Mouse (Mus musculus) kidney, embryonic 16.5 days (tissue): Measurements from ENCODE around the gene Pde6d. TPM values are rescaled to one million over a fixed set of nuclear protein-coding genes. Genes with fewer than 3 reads are reported as not detected.
"Not testable (repeated sequence)": the region's sequence is repeated elsewhere in the genome, so short reads cannot be mapped to it uniquely, and the experiment has no call there.

Source experiments
- ATAC-seq: fragments of 200-750 bp; cut with Nextera tagmentation; 2 replicates; pipeline ENCODE4 v1.8.0; 2017; ENCODE audit warnings: moderate TSS enrichment; ENCODE audit not compliant: low FRiP score, low TSS enrichment
- H3K27ac ChIP-seq: fragments of 300-500 bp; sonication (generic); 2 replicates; pipeline ENCODE4 v1.5.1; 2014; ENCODE audit warnings: low read length
- H3K27me3 ChIP-seq: fragments of 300-500 bp; sonication (generic); 2 replicates; pipeline ENCODE4 v1.6.1; 2014; ENCODE audit warnings: low read length, control low read depth, mixed read lengths; ENCODE audit not compliant: insufficient read depth
- H3K36me3 ChIP-seq: fragments of 300-500 bp; sonication (generic); 2 replicates; pipeline ENCODE4 v1.6.1; 2014; ENCODE audit warnings: low read length, control low read depth, mixed read lengths; ENCODE audit not compliant: insufficient read depth
- H3K4me1 ChIP-seq: fragments of 300-500 bp; sonication (generic); 2 replicates; pipeline ENCODE4 v1.6.1; 2014; ENCODE audit warnings: low read length, control low read depth, mixed read lengths; ENCODE audit not compliant: insufficient read depth
- H3K4me2 ChIP-seq: fragments of 300-500 bp; sonication (generic); replicated peaks from 2 replicates; pipeline ENCODE4 v1.6.1; 2014; ENCODE audit warnings: low read depth, low read length
- H3K4me3 ChIP-seq: fragments of 300-500 bp; sonication (generic); 2 replicates; pipeline ENCODE4 v1.5.1; 2014; ENCODE audit warnings: mild to moderate bottlenecking, low read length
- H3K9ac ChIP-seq: fragments of 300-500 bp; sonication (generic); replicated peaks from 2 replicates; pipeline ENCODE4 v1.6.1; 2014; ENCODE audit warnings: low read length
- H3K9me3 ChIP-seq: fragments of 300-500 bp; sonication (generic); 2 replicates; pipeline ENCODE4 v1.6.1; 2016; ENCODE audit warnings: low read length, control low read depth
- whole genome bisulfite sequencing: fragments of 180-500 bp; shearing (Covaris S2); extraction: QIAGEN DNeasy Blood & Tissue Kit; methylation state at CpG from one replicate; pipeline ENCODE4 v1.1.7; 2014; 5-methylcytosine and 5-hydroxymethylcytosine counted together
- polyA plus RNA-seq: library from polyadenylated mRNA; unstranded; fragments of >200 nt; fragmentation: Nextera tagmentation; extraction: Ambion mirVana; gene quantifications from 2 replicates; pipeline ENCODE4 v1.2.1, GENCODE M21; 2015

Gene Pde6d
- polyA plus RNA-seq, 1 experiment from 2014 or later, result 50.9 TPM

DNA sequence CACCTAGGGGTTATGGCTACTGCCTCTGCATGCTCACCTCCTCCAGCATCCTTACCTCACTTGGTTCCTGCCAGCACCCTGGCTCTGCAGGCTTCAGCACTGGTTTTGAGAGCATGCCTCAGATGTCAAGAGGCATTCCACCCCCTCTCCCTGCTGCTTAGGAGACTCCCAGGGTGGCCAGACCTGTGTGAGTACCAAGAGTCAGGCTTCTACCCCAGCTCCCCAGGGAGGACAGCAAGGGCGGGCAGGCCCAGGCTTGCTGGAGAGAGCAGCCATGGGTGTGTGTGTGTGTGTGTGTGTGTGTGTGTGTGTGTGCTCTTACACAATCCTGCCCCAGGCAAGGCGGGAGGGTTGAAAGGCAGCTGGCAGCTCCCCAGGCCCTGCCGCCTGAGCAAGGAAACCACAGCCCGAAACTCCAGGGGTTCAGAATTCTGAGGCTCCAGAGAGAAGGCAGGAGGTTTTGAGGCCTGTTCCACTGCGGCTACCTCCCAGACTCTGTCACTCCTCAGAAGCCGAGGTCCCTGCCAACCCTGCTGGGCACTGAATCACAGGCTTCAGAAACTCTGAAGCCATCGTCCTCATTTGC lies 60.0 kb downstream of the Pde6d start:
- Histone ChIP-seq H3K4me1 (peaks cover 14% of the 10 kb centered on the region), H3K9ac (peak overlapping the region; percentile 9; the same call in 1 of the 2 replicates), H3K9me3 (no peaks in the 10 kb centered on the region), H3K27me3 (no peaks in the 10 kb centered on the region), H3K36me3 (no peaks in the 10 kb centered on the region), H3K4me2 (no peak overlapping the region), H3K4me3 (no peak overlapping the region), H3K27ac (no peak overlapping the region; the same call in 1 of the 2 replicates)
- WGBS, result 71% methylated on average over 7 of the region's 7 CpGs
- no peak for ATAC-seq

DNA sequence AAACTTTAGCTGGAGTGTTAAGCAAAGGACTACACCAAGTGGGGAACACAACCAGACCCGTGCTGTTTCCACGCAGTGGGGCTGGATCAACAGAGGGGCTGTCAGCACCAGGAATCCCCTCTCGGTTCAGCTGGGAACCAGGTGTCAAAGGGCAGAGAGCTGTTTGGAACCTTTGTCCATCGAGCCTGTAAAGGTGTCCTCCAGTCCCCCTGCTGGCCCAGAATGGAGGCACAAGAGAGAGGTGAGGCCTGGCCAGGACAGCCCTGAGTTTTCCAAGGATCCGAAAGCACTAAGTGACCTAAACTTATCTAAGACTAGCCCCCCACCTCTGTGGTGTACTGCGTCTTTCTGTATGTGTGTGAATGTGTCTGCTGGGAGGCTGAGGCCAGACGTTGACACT lies 62.1 kb downstream of the Pde6d start:
- Histone ChIP-seq H3K9ac (no peak overlapping the region), H3K4me2 (no peak overlapping the region), H3K36me3 (no peaks in the 10 kb centered on the region), H3K27me3 (no peaks in the 10 kb centered on the region), H3K9me3 (no peaks in the 10 kb centered on the region), H3K4me3 (no peak overlapping the region), H3K4me1 (peaks cover 18% of the 10 kb centered on the region), H3K27ac (no peak overlapping the region)
- 40% methylated on average over 7 of the region's 7 CpGs for WGBS
- ATAC-seq, result no peak

DNA sequence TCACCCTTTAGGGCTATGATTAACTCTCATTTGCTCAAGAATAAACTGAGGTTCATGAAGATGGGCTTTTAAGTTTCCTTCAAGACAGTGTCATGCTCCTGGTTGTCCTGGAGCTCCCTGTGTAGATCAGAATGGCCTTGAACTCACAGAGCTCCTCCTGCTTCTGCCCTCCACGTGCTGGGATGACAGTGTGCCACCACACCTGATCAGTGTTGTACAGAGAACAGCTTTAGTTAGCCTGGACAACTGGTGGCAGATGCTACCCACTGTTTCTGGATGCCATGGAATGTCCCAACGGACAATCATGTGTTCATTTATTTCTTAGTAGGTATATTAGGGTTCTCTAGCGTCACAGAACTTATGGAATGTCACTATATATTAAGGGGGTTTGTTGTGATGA lies 65.4 kb downstream of the Pde6d start:
- WGBS, result 75% methylated on average over 3 of the region's 3 CpGs
- no peak overlapping the region for H3K4me3 ChIP-seq
- no peak for ATAC-seq

DNA sequence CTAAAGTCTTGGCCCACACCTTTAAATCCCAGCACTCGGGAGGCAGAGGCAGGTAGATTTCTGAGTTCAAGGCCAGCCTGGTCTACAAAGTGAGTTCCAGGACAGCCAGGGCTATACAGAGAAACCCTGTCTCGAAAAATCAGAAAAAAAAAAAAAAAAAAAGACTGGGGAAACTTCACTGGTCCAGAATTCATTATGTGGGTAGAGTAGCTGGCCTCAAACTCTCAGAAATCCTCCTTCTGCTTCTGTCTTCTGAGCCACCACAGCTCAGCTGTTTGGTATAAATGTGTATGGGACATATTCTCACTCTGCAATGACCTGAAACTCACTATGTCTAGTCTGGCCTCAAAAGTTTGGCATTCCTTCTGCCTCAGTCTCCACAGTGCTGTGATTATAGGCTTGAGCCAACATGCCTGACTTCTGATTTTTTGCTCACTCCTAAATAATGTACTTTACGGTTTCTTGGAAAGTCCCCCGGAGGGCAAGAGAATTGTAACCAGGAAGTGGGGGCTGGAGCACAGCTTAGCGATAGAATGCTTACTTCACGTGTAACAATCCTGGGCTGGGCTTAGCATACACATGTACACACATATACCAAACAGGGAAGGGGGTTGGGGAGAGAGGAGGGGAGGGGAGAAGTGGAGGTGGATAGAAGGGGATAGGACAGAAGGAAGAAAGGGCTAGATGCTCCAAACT lies 66.6 kb downstream of the Pde6d start:
- H3K4me3 ChIP-seq, result no peak overlapping the region
- H3K9ac ChIP-seq, result no peak overlapping the region
- H3K4me2 ChIP-seq, result no peak overlapping the region
- H3K9me3 ChIP-seq, result no peaks in the 10 kb centered on the region
- H3K27ac ChIP-seq, result 0 out of 2 replicates have a peak overlapping the region, but pooled peaks have one; percentile 34
- H3K36me3 ChIP-seq, result no peaks in the 10 kb centered on the region
- H3K4me1 ChIP-seq, result peaks cover 4% of the 10 kb centered on the region; the same call in 1 of the 2 replicates
- no peak for ATAC-seq
- 53% methylated on average over 6 of the region's 6 CpGs for WGBS
- no peaks in the 10 kb centered on the region for H3K27me3 ChIP-seq

More for the DNA sequence above, 65.4 kb downstream of the Pde6d start:
- H3K9me3 ChIP-seq, result no peaks in the 10 kb centered on the region
- H3K4me2 ChIP-seq, result no peak overlapping the region
- H3K36me3 ChIP-seq, result no peaks in the 10 kb centered on the region
- no peaks in the 10 kb centered on the region for H3K27me3 ChIP-seq
- H3K4me1 ChIP-seq, result peaks cover 4% of the 10 kb centered on the region; the same call in 1 of the 2 replicates
- H3K27ac ChIP-seq, result no peak overlapping the region
- no peak overlapping the region for H3K9ac ChIP-seq

DNA sequence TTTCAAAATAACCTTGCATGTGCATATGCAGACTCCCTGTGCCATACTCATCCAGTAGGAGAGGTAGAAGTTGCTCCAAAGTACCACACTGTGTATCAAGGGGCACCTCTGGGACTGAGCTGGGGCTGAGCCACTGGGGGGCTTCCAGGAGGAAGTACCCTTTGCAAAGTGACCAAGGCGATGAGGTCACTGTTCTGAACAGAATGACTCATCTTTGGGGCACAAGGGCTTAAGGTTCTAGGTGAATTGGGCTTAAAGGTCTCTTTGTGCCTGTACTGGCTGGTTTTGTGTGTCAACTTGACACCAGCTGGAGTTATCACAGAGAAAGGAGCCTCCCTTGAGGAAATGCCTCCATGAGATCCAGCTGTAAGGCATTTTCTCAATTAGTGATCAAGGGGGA lies 69.4 kb downstream of the Pde6d start:
- not testable (repeated sequence) for H3K4me3 ChIP-seq, H3K36me3 ChIP-seq, H3K4me2 ChIP-seq, ATAC-seq, H3K9ac ChIP-seq, H3K27me3 ChIP-seq, H3K27ac ChIP-seq, H3K9me3 ChIP-seq
- WGBS, result 79% methylated on average over 1 of the region's 1 CpGs
- peaks cover 11% of the 10 kb centered on the region; the same call in 1 of the 2 replicates for H3K4me1 ChIP-seq

DNA sequence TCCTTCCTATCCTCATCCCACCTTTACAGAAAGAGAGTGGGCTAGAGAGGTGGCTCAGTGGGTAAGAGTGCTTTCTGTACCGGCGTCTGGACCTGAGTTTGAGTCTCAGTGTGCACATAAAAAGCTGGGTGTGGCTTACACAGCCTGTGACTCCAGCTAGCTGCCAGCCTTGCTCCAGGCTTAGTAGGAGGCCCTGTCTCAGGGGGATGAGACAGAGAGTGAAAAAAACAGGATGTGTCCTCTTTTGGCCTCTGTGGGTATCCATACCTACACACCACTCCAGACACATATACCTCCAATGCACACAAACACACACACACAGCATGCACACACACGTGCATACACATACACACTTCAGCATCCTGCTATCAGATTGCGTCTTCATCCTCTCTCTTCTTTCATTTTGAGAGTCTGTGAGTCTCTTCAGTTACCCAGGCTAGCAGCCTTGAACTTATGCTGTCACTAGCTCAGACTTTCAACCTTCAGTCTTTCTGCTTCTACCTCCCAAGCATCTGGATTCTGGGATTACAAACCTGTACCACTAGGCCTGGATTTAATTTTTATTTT lies 70.2 kb downstream of the Pde6d start:
- Histone ChIP-seq H3K4me2 (no peak overlapping the region), H3K4me1 (peaks cover 11% of the 10 kb centered on the region; the same call in 1 of the 2 replicates), H3K4me3 (no peak overlapping the region), H3K9me3 (no peaks in the 10 kb centered on the region), H3K9ac (no peak overlapping the region), H3K36me3 (no peaks in the 10 kb centered on the region), H3K27me3 (no peaks in the 10 kb centered on the region), H3K27ac (no peak overlapping the region)
- WGBS, result 81% methylated on average over 4 of the region's 4 CpGs
- no peak for ATAC-seq

DNA sequence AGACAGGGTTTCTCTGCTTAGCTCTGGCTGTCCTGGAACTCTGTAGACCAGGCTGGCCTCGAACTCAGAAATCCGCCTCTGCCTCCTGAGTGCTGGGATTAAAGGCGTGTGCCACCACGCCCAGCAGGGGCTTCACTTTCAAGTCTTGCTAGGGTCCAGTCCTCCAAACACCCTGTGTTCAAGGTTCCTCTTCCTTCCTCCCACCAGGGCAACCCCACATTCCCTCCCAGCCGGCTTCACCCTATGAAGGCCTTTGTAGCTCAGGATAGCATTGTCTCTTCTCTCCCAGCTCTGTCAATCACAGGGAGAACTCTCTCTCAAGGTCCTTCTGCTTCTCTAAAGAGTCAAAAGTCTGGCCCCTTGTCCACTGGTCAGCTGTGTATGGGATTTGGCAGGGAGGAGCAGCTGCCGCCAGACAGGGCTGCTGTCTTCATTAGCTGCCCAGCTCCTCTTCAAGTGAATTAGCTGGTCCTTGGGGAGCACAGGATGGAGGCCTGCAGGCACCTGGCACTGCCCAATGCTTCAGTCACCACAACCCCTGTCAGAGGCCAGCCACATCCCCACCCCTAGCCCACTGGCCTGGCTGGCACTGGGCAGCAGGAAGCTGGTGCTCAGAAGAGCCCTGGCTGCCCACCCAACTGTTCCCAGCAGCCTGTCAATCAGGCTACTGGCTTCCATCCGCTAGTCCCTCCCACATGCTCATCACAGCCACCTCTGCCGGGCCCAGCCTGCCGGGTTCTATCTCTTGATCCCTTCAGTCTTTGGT lies 71.6 kb downstream of the Pde6d start:
- H3K4me1 ChIP-seq, result peaks cover 10% of the 10 kb centered on the region; the same call in 1 of the 2 replicates
- H3K4me3 ChIP-seq, result no peak overlapping the region
- H3K9me3 ChIP-seq, result no peaks in the 10 kb centered on the region
- H3K9ac ChIP-seq, result 0 out of 2 replicates have a peak overlapping the region, but pooled peaks have one; percentile 42
- H3K4me2 ChIP-seq, result no peak overlapping the region
- WGBS, result 68% methylated on average over 9 of the region's 9 CpGs
- no peak overlapping the region for H3K27ac ChIP-seq
- ATAC-seq, result no peak
- H3K36me3 ChIP-seq, result no peaks in the 10 kb centered on the region
- no peaks in the 10 kb centered on the region for H3K27me3 ChIP-seq

DNA sequence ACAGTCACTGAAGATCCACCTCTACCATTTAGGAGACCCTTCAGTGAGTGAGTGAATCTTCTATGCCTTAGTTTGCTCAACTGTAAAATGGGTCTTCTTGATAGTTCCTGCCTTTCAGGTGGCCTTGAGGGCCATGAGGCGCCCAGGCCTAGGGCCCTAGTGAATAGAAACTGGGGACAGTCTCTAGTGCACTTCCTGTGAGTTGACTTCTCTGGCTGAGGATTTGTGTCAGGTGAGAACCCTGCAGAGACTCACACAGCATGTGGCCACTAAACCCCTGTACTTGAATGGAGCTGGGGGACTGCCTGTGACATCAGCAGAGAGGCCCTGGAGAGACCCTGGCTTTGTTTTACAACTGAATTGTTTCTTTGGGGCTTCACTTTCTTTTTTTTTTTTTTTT lies 72.2 kb downstream of the Pde6d start:
- Histone ChIP-seq H3K27me3 (no peaks in the 10 kb centered on the region), H3K4me1 (peaks cover 15% of the 10 kb centered on the region), H3K36me3 (no peaks in the 10 kb centered on the region), H3K9ac (no peak overlapping the region), H3K27ac (no peak overlapping the region), H3K4me2 (no peak overlapping the region), H3K9me3 (no peaks in the 10 kb centered on the region), H3K4me3 (no peak overlapping the region)
- 92% methylated on average over 1 of the region's 1 CpGs for WGBS
- ATAC-seq, result no peak

DNA sequence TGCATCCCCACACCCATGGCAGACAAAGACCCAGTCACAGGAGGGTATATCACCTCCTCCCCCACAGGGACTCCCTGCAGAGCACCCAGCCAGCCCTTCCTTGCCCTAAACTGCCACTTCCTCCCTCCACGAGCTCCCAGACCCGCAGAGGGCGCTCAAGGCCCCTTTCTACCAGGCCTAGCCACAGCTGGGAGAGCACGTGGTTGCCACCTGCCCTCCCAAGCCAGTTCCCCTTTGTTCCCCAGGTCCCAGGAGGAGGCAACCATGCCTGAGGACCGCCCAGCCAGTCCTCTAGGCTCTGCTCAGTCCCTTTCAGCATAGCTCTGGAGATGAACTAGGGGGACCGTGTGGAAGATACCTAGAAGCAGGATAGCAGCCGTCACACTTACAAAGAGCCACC lies 73.0 kb downstream of the Pde6d start:
- Histone ChIP-seq H3K4me1 (peaks cover 23% of the 10 kb centered on the region), H3K27me3 (no peaks in the 10 kb centered on the region), H3K36me3 (no peaks in the 10 kb centered on the region), H3K27ac (peak overlapping the region; percentile 5; the same call in 1 of the 2 replicates), H3K4me2 (no peak overlapping the region), H3K9me3 (no peaks in the 10 kb centered on the region), H3K9ac (0 out of 2 replicates have a peak overlapping the region, but pooled peaks have one; percentile 41), H3K4me3 (no peak overlapping the region)
- ATAC-seq, result peak; percentile 53
- 17% methylated on average over 7 of the region's 7 CpGs for WGBS
